Mouse (Mus musculus): ENCODE data around the gene Tssk2. TPM values are rescaled to one million over a fixed set of nuclear protein-coding genes. Genes with fewer than 3 reads are reported as not detected.
A peak's percentile ranks its signal among the peaks of the same experiment; 100 is the strongest.

Gene Tssk2
- polyA plus RNA-seq, 1 experiment from 2014 or later = not detected

GRCm38 (mm10) chr16:17896091-17896490 is 2.3 kb upstream of the Tssk2 start:
- Histone ChIP-seq H3K27me3 (no peaks in the 10 kb centered on the region), H3K27ac (replicated peaks) (no peak overlapping the region), H3K4me1 (peaks cover 11% of the 10 kb centered on the region), H3K4me2 (replicated peaks) (no peak overlapping the region), H3K4me3 (replicated peaks) (no peak overlapping the region), H3K36me3 (peaks cover 27% of the 10 kb centered on the region), H3K9me3 (replicated peaks) (no peaks in the 10 kb centered on the region), H3K9ac (no peak overlapping the region)
- ATAC-seq (ENCODE audit: insufficient number of reproducible peaks, low FRiP score, low TSS enrichment, low read depth) = no peak

GRCm38 (mm10) chr16:17911052-17911595 is 12.7 kb downstream of the Tssk2 start, which contains the start of gene Ess2:
Gene Ess2, minus strand, starts transcription at chr16:17911348.
- peak within 1 kb of the TSS; percentile 35; the same call in 1 of the 2 replicates for H3K27ac ChIP-seq (replicated peaks)
- H3K4me2 ChIP-seq (replicated peaks) = peak within 1 kb of the TSS; percentile 87
- H3K9ac ChIP-seq = peak within 1 kb of the TSS; percentile 68
- ATAC-seq (ENCODE audit: insufficient number of reproducible peaks, low FRiP score, low TSS enrichment, low read depth) = peak; percentile 93
- H3K27me3 ChIP-seq = peaks cover 46% of the 10 kb centered on the region
- H3K9me3 ChIP-seq (replicated peaks) = no peaks in the 10 kb centered on the region
- H3K4me3 ChIP-seq (replicated peaks) = peak within 1 kb of the TSS; percentile 68
- WGBS = 0% methylated on average over 35 of the region's 35 CpGs
- H3K36me3 ChIP-seq = peaks cover 33% of the 10 kb centered on the region
- H3K4me1 ChIP-seq = peaks cover 22% of the 10 kb centered on the region

DNA sequence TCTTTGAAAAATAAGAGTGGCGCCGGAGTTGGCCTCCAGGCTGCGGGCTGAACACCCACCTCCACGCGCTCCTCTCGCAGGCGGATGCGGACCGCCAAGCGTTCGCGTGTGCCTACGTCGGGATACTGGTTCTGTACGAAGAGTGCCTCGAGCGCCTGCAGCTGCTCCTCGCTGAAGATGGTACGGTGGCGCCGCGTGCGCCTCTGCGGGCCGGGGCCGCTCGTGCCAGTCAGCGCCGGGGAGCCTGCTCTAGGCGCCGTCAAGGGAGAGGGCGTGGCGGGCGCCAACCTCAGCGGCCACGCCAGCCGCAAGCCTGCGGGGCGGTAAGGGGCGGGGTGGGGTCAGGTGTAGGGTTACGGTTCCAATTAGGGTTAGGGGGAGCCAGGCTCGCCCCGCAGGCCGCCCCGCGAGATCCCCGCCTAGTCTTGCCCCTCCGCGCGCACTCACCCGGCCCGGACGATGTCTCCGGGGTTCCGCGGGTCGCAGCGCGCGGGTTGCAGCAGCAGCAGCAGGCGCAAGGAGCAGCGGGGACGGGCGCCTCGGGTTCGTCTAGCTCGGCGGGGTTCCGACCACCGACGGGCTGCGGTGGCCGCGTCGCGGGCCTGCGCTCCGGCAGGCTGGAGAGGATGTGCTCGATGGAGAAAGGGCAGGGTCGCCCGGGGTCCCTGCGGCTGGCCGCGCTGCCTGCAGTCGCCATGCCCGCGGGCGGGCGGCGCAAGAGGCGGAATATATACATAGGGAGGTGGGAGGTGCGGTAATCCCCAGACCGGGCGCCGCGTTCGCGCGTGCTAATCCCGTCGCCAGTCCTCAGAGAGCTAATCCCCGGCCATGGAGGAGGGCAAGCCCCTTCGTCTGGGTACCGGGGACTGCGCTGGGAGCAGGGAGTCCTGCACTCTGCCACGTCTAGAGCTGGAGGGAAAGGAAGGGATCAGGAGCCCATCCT is 16.1 kb downstream of the Tssk2 start, which contains the start of gene Gsc2:
TSS of gene Gsc2 (minus strand) at position 753 of the 943 bp plus-strand sequence.
- peak within 1 kb of the TSS; percentile 79 for H3K4me2 ChIP-seq (replicated peaks)
- H3K4me3 ChIP-seq (replicated peaks) = peak within 1 kb of the TSS; percentile 43
- no peak within 1 kb of the TSS for H3K27ac ChIP-seq (replicated peaks)
- peaks cover 22% of the 10 kb centered on the region for H3K4me1 ChIP-seq
- no peak for ATAC-seq (ENCODE audit: insufficient number of reproducible peaks, low FRiP score, low TSS enrichment, low read depth)
- H3K9ac ChIP-seq = no peak within 1 kb of the TSS; the same call in 1 of the 2 replicates
- no peaks in the 10 kb centered on the region for H3K9me3 ChIP-seq (replicated peaks)
- peaks cover 75% of the 10 kb centered on the region for H3K27me3 ChIP-seq
- H3K36me3 ChIP-seq = no peaks in the 10 kb centered on the region
- WGBS = under 1% methylated on average over 106 of the region's 106 CpGs

GRCm38 (mm10) chr16:17920586-17920985 is 22.1 kb downstream of the Tssk2 start:
- H3K27ac ChIP-seq (replicated peaks) = no peak overlapping the region
- peaks cover 22% of the 10 kb centered on the region for H3K4me1 ChIP-seq
- H3K9me3 ChIP-seq (replicated peaks) = no peaks in the 10 kb centered on the region
- H3K4me3 ChIP-seq (replicated peaks) = peak overlapping the region; percentile 79; the same call in 1 of the 2 replicates
- peaks cover 9% of the 10 kb centered on the region for H3K36me3 ChIP-seq
- no peak for ATAC-seq (ENCODE audit: insufficient number of reproducible peaks, low FRiP score, low TSS enrichment, low read depth)
- H3K27me3 ChIP-seq = peaks cover 50% of the 10 kb centered on the region
- WGBS = 12% methylated on average over 20 of the region's 20 CpGs
- no peak overlapping the region for H3K9ac ChIP-seq
- H3K4me2 ChIP-seq (replicated peaks) = peak overlapping the region; percentile 93

DNA sequence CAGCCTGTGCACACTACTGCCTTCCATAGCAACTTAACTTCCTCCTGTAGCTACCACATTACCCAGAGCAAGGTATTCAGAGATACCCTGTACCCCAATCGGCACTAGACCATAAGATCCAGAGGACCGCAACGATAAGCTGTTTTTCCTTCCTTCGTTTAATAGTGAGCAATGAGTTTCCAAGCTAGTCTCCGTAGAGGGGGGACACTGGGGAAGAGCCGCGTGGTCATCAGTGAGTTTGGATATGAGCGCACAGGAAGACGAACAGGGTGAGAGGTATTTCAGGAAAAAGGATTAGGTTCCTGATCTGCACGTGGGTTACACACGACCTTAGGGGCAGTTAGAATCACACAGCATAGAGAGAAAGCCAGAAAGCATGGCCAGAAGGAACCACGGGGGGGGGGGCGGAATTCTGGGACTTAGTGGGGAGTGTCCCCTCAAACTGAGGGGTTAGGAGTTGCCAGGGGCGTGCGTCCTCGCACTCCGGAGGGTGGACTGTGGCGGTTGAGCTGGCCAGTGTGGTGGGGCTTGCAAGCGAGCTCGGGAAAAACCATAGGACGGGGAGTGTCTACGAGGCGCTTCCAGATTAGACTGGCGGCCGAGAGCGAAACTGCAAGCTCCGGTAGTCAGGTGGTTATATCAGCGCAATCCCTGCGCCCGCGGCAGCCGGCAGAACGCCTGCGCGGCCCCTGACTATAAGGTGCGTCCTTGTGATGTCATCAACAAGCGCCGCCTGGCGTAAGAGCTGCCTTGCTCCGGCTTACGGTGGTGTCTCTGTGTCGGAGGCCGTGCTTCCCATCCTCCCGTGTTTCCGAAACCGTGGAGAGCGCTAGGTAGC is 23.1 kb downstream of the Tssk2 start:
- H3K4me1 ChIP-seq = peaks cover 25% of the 10 kb centered on the region
- 2% methylated on average over 47 of the region's 47 CpGs for WGBS
- H3K4me2 ChIP-seq (replicated peaks) = peak overlapping the region; percentile 93
- H3K4me3 ChIP-seq (replicated peaks) = peak overlapping the region; percentile 79
- H3K36me3 ChIP-seq = peaks cover 18% of the 10 kb centered on the region
- H3K27me3 ChIP-seq = peaks cover 40% of the 10 kb centered on the region
- H3K27ac ChIP-seq (replicated peaks) = peak overlapping the region; percentile 89
- ATAC-seq (ENCODE audit: insufficient number of reproducible peaks, low FRiP score, low TSS enrichment, low read depth) = peak; percentile 90
- no peaks in the 10 kb centered on the region for H3K9me3 ChIP-seq (replicated peaks)
- H3K9ac ChIP-seq = peak overlapping the region; percentile 88

- H3K4me3 ChIP-seq (replicated peaks) = peak overlapping the region; percentile 79
- no peak for ATAC-seq (ENCODE audit: insufficient number of reproducible peaks, low FRiP score, low TSS enrichment, low read depth)
- H3K4me1 ChIP-seq = peaks cover 32% of the 10 kb centered on the region
- under 1% methylated on average over 14 of the region's 14 CpGs for WGBS
- H3K9me3 ChIP-seq (replicated peaks) = no peaks in the 10 kb centered on the region
- peaks cover 18% of the 10 kb centered on the region for H3K36me3 ChIP-seq
- peak overlapping the region; percentile 93 for H3K4me2 ChIP-seq (replicated peaks)
- peaks cover 34% of the 10 kb centered on the region for H3K27me3 ChIP-seq
- peak overlapping the region; percentile 89 for H3K27ac ChIP-seq (replicated peaks)
- peak overlapping the region; percentile 88 for H3K9ac ChIP-seq
These were observed 23.7 kb downstream of the Tssk2 start for GRCm38 (mm10) chr16:17922163-17922538.

DNA sequence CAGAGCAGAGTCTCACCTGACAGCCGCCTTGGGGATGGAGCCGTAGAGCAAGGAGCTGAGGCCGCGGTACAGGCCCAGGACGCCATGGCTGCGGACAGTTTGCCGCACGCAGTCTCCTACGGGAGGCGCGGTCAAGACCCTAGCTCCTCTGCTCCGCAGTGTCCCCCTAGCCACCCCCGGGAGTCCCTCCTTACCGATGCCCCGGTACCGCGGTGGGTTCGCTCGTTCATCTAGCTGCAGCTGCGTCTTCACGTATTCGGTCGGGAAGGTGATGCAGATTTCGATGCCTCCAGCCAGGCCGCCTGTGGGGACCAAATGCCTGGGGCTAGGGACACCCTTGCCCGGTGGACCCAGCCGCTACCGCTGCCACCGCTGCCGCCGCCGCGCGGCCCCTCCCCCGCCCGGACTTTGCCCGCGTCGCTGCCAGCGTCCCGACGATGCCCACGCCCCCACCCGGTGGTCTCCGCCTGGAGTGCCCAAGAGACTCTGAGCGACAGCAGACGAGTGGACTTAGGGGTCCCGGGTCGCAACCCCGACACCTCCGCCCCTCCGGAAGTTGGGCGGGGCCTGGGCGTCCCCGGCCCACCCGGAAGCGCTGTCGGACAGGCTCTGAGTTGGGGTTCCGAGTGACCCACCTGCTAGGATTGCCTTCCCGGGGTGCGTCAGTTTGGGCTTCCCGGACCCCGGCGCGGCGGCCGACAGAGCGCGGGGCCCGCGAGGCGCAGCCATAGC is 29.1 kb downstream of the Tssk2 start:
- H3K9ac ChIP-seq = peak overlapping the region; percentile 67
- ATAC-seq (ENCODE audit: insufficient number of reproducible peaks, low FRiP score, low TSS enrichment, low read depth) = no peak; the same call in none of the 2 replicates
- no peaks in the 10 kb centered on the region for H3K27me3 ChIP-seq
- peak overlapping the region; percentile 96 for H3K4me2 ChIP-seq (replicated peaks)
- no peaks in the 10 kb centered on the region for H3K9me3 ChIP-seq (replicated peaks)
- under 1% methylated on average over 72 of the region's 72 CpGs for WGBS
- peak overlapping the region; percentile 83 for H3K27ac ChIP-seq (replicated peaks)
- H3K4me3 ChIP-seq (replicated peaks) = peak overlapping the region; percentile 86
- H3K4me1 ChIP-seq = peaks cover 25% of the 10 kb centered on the region
- peaks cover 18% of the 10 kb centered on the region for H3K36me3 ChIP-seq

GRCm38 (mm10) chr16:17928087-17928580 is 29.7 kb downstream of the Tssk2 start, which contains the start of gene Slc25a1:
Gene Slc25a1, minus strand, starts transcription at chr16:17928219.
- Histone ChIP-seq H3K9me3 (replicated peaks) (no peaks in the 10 kb centered on the region), H3K27me3 (no peaks in the 10 kb centered on the region), H3K4me2 (replicated peaks) (peak within 1 kb of the TSS; percentile 96), H3K36me3 (peaks cover 18% of the 10 kb centered on the region), H3K27ac (replicated peaks) (peak within 1 kb of the TSS; percentile 83), H3K9ac (peak within 1 kb of the TSS; percentile 67), H3K4me1 (peaks cover 21% of the 10 kb centered on the region), H3K4me3 (replicated peaks) (peak within 1 kb of the TSS; percentile 86)
- under 1% methylated on average over 47 of the region's 47 CpGs for WGBS
- ATAC-seq (ENCODE audit: insufficient number of reproducible peaks, low FRiP score, low TSS enrichment, low read depth) = peak; percentile 73

DNA sequence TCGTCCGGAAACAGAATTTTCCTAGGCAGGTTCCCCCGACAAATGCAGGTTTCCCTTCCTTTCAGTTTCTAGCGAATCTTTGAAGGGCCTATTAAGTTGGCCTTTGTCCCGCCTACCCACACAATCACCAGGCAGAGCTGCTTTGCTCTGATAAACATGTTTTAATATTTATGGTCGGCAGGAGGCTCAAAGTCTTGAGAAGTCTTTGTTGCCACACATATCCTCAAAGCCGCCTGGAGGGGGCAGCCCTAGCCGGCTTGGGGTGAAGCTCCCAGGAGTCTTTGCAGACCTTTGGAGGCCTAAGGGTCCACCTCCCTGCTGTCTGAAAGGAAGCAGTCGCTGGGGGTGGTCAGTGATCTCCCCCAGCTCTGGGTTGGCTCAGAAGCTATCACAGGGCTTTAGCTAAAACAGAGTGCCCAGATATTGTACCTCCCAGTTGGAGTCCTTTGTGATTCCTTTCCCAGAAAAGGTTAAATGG is 30.2 kb downstream of the Tssk2 start:
- peak overlapping the region; percentile 83 for H3K27ac ChIP-seq (replicated peaks)
- H3K9me3 ChIP-seq (replicated peaks) = no peaks in the 10 kb centered on the region
- ATAC-seq (ENCODE audit: insufficient number of reproducible peaks, low FRiP score, low TSS enrichment, low read depth) = 0 out of 2 replicates have a peak, but pooled peaks have one; percentile 11
- WGBS = 1% methylated on average over 9 of the region's 9 CpGs
- no peaks in the 10 kb centered on the region for H3K27me3 ChIP-seq
- H3K4me3 ChIP-seq (replicated peaks) = peak overlapping the region; percentile 86
- H3K36me3 ChIP-seq = peaks cover 18% of the 10 kb centered on the region
- H3K4me2 ChIP-seq (replicated peaks) = peak overlapping the region; percentile 96
- peaks cover 18% of the 10 kb centered on the region for H3K4me1 ChIP-seq
- 0 out of 2 replicates have a peak overlapping the region, but pooled peaks have one; percentile 67 for H3K9ac ChIP-seq

DNA sequence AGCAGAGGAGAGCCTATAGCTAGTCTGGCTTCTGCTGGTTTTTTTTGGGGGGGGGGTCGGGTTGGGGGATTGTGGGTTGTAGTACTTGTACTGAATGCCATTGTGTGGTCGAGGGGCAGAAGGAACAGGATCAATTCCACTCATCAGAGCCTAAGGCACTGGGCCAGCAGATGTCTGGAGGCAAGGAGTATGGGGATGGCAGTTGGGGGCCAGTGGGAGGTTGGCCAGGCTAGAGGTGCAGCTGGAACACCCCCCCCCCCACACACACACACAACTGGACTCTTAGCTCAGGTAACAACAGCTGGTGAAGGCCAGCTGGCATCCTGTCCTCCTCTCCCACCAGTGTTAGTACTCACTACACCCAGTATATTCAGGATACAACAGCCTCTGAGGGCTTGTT is 30.8 kb downstream of the Tssk2 start:
- Histone ChIP-seq H3K9ac (no peak overlapping the region), H3K4me2 (replicated peaks) (no peak overlapping the region), H3K4me3 (replicated peaks) (no peak overlapping the region), H3K27me3 (no peaks in the 10 kb centered on the region), H3K36me3 (peaks cover 18% of the 10 kb centered on the region), H3K9me3 (replicated peaks) (no peaks in the 10 kb centered on the region), H3K27ac (replicated peaks) (0 out of 2 replicates have a peak overlapping the region, but pooled peaks have one; percentile 83), H3K4me1 (peaks cover 18% of the 10 kb centered on the region)
- ATAC-seq (ENCODE audit: insufficient number of reproducible peaks, low FRiP score, low TSS enrichment, low read depth) = no peak
- WGBS = 13% methylated on average over 2 of the region's 2 CpGs

Measured in embryonic facial prominence, embryonic 15.5 days (tissue).